Mouse (Mus musculus): ENCODE results near the gene Wnt10b. TPM values are rescaled to one million over a fixed set of nuclear protein-coding genes. Genes with fewer than 3 reads are reported as not detected.
A peak's percentile ranks its signal among the peaks of the same experiment; 100 is the strongest.
"Not testable (repeated sequence)": the region's sequence is repeated elsewhere in the genome, so short reads cannot be mapped to it uniquely, and the experiment has no call there.

Wnt10b gene
- 0.83 and 0.95 TPM in 2 replicates for polyA plus RNA-seq (2012; ENCODE audit: insufficient read depth, insufficient read length, missing spikeins)

DNA sequence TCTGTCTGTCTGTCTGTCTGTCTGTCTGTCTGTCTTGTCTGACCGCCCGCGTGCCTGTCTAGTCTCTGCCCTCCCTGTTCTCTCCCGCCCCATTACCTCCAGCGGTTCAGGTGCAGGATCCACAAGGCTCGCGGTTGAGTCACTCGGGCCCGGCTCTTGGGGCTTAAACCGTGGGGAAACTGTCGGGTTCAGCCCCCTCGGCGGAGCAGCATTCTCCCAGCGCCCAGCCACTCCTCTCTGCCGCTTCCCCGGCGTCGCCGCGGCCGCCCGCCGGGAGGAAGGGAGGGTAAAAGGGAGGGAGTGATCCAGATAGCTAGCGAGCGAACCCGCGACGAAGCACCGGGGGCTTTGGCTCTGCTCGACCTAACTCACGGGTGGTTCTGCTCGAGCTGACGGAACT lies at the start of gene Wnt10b:
Gene Wnt10b, minus strand, starts transcription at position 389 of the 400 bp plus-strand sequence.
- Histone ChIP-seq H3K4me3 (ENCODE audit: insufficient read depth, low read depth, low read length) (peak within 1 kb of the TSS; percentile 18), H3K4me1 (ENCODE audit: control insufficient read depth, insufficient read depth, insufficient read length, low read length) (no peaks in the 10 kb centered on the region), H3K27ac (replicated peaks; ENCODE audit: low read depth, low read length) (no peak within 1 kb of the TSS)

DNA sequence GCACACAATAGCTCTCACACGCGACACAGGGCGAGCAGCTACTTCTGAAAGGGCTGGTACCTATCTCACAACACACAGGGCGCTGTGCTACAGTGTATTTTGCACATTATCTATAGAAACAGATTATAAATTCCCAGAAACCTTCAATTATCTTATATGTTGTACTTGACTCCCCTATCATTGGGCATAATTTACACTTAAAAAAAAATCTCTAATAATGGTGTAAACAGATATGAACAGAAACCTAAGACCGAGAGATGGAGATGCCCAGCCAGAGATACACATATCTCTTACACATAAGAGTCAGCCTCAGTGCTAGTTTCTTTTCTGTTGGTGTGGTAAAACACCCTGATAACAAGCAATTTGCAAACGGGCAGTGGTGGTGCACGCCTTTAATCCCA lies 49.7 kb upstream of the Wnt10b start:
- Histone ChIP-seq H3K4me1 (ENCODE audit: control insufficient read depth, insufficient read depth, insufficient read length, low read length) (no peaks in the 10 kb centered on the region), H3K4me3 (ENCODE audit: insufficient read depth, low read depth, low read length) (no peak overlapping the region), H3K27ac (replicated peaks; ENCODE audit: low read depth, low read length) (no peak overlapping the region)

DNA sequence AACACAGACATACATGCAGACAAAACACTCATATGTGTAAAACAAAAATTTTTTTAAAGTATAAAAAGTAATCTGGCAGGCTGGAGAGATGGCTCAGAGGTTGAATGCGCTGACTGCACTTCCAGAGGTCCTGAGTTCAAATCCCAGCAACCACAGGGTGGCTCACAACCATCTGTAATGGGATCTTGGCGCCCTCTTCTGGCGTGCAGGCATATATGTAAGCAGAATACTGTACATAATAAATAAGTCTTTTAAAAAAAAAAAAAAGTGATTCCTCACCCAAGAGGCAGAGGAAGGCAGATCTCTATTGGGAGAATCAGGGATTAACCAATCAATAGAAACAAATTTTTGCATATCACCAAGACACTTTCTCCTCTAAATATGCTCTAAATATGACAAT lies 45.5 kb upstream of the Wnt10b start:
- Histone ChIP-seq H3K4me3 (ENCODE audit: insufficient read depth, low read depth, low read length) (no peak overlapping the region), H3K4me1 (ENCODE audit: control insufficient read depth, insufficient read depth, insufficient read length, low read length) (no peaks in the 10 kb centered on the region), H3K27ac (replicated peaks; ENCODE audit: low read depth, low read length) (no peak overlapping the region)

DNA sequence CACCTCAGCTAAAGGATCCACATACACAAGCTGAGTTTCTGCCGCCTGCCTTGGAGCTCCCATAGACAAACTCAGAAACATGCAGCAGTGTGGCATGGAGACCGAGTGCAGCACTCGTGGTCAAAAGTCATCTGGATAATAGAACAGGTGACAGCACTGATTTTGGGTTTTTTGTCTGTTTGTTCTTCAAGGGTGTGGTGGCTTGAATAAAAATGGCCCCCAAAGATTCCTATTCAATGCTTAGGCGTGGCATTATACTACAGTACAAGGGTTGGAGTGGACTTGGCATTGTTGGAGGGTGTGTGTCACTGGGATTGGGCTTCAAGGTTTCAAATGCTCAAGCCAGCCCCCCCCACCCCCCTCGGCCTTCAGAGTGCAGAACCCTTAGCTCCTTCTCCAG lies 44.2 kb upstream of the Wnt10b start:
- Histone ChIP-seq H3K4me1 (ENCODE audit: control insufficient read depth, insufficient read depth, insufficient read length, low read length) (no peaks in the 10 kb centered on the region), H3K27ac (replicated peaks; ENCODE audit: low read depth, low read length) (no peak overlapping the region), H3K4me3 (ENCODE audit: insufficient read depth, low read depth, low read length) (no peak overlapping the region)

DNA sequence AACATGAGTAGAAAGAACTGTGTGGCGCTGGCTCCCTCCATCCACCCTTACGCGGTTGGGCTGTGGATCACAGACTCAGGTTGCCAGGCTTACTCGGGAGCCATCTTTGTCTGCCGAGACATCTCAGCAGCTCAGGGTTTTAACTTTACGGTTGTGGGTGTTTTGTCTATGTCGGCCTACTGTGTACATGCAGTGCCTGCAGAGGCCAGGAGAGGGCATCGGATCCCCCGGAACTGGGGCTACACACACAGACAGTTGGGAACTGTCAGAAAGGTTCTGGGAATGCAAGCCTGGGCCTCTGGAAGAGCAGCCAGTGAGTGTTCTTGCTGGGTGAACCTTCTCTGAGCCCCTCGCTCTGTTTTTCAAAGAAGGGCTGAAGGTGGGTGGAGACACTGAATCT lies 43.5 kb upstream of the Wnt10b start:
- Histone ChIP-seq H3K4me1 (ENCODE audit: control insufficient read depth, insufficient read depth, insufficient read length, low read length) (no peaks in the 10 kb centered on the region), H3K4me3 (ENCODE audit: insufficient read depth, low read depth, low read length) (no peak overlapping the region), H3K27ac (replicated peaks; ENCODE audit: low read depth, low read length) (no peak overlapping the region)

DNA sequence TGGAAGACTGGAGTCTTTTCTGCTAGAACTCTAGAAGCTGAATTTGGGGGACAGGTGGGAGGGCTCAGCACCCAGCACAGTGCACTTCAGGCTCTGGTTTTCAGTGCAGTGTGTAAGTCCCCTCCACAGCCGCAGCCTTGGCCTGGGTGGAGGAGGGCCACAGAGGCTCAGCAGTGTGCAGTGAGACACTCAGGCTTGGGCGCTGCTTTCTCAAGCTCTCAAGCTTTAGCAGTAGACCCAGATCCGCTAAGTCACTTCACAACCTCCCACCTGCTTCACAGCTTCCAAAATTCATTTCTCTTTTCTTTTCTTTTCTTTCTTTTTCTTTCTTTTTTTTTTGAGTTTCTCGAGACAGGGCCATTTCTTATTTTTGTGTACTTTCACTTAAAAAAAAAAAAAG lies 43.0 kb upstream of the Wnt10b start:
- H3K4me1 ChIP-seq (ENCODE audit: control insufficient read depth, insufficient read depth, insufficient read length, low read length) = no peaks in the 10 kb centered on the region
- H3K4me3 ChIP-seq (ENCODE audit: insufficient read depth, low read depth, low read length) = no peak overlapping the region
- H3K27ac ChIP-seq (replicated peaks; ENCODE audit: low read depth, low read length) = no peak overlapping the region

DNA sequence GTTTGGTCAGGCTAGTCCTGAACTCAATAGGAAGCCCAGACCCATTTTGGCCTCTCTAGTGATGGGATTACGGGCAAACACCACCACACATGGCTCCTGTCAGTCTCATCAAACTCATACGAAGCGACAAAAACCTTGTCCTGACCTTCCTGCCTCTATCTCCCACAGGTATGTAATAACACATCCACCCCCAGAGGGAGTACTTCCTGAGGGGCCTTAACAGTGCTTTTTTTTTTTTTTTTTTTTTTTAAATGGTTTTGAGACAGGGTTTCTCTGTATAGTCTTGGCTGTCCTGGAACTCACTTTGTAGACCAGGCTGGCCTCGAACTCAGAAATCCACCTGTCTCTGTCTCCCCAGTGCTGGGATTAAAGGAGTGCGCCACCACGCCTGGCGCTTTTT lies 40.2 kb upstream of the Wnt10b start:
- Histone ChIP-seq H3K4me1 (ENCODE audit: control insufficient read depth, insufficient read depth, insufficient read length, low read length) (no peaks in the 10 kb centered on the region), H3K4me3 (ENCODE audit: insufficient read depth, low read depth, low read length) (no peak overlapping the region), H3K27ac (replicated peaks; ENCODE audit: low read depth, low read length) (no peak overlapping the region)

DNA sequence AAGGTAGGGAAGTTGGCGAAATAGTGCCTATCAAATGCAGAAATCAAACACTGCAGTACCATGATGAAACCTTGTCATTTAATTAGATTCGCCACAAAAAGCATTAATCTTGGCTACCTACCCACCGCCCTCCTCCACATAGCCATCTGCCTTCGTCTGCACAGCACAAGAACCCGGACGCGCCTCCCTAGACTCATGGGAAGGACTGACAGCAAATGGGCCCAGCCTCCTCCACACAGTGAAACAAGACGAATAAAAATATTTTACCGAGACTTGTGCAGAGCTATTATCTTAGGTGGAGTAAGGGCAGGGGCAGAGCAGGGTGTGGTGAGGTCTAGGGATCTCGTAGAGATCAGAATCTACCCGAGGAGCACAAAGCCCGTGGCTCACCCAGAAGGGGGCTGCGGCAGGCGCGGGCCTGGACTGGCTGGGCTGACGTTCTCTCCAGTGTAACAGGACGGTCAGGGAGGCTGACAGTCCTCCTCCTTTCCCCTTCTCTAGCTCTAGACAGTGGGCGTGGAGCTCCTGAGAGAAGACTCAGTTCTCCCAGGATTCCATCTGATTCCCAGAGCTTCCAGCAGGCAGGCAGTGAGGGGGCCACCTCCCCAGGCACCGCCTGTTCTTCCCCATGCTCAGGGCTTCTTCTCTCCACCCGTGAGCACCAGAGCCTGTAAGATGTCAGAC lies 34.9 kb upstream of the Wnt10b start:
- Histone ChIP-seq H3K4me3 (ENCODE audit: insufficient read depth, low read depth, low read length) (no peak overlapping the region), H3K27ac (replicated peaks; ENCODE audit: low read depth, low read length) (no peak overlapping the region), H3K4me1 (ENCODE audit: control insufficient read depth, insufficient read depth, insufficient read length, low read length) (0 out of 2 replicates have a peak, but pooled peaks cover under 1% of the 10 kb centered on the region)

DNA sequence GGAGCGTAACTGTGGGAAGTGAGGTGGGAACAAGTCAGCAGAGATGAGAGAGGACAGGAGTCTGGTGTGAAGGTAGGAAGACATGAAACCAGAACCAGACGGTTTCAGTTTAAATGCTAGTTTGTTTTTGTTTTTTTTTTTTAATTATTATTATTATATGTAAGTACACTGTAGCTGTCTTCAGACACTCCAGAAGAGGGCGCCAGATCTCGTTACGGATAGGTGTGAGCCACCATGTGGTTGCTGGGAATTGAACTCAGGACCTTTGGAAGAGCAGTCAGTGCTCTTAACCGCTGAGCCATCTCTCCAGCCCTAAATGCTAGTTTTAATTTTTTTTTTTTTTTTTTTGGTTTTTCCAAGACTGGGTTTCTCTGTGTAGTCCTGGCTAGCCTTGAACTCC lies 32.3 kb upstream of the Wnt10b start:
- H3K4me1 ChIP-seq (ENCODE audit: control insufficient read depth, insufficient read depth, insufficient read length, low read length); H3K27ac ChIP-seq (replicated peaks; ENCODE audit: low read depth, low read length); H3K4me3 ChIP-seq (ENCODE audit: insufficient read depth, low read depth, low read length): not testable (repeated sequence)

DNA sequence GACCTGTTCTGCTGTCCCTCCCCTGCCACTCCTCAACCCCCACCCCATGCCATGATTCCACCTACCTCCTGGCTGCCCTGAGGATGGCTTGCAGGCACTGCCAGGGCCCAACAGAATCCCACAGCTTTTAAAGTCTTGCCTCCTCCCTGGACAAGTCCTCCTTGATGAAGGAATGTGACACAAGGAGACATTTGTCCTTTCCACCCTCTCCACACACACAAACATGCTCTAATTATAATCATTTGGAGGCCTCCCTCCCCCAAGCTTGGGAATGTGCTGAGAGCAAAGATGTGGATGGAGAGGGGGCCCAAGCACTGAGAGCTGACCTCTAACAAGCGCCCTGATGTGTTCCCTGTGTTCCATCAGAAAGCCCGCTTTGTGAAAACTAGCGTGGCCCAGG lies 31.4 kb upstream of the Wnt10b start, which contains the start of gene Ddn:
Gene Ddn, minus strand, starts transcription at position 101 of the 400 bp plus-strand sequence.
- Histone ChIP-seq H3K4me1 (ENCODE audit: control insufficient read depth, insufficient read depth, insufficient read length, low read length) (peaks cover 6% of the 10 kb centered on the region; the same call in 1 of the 2 replicates), H3K4me3 (ENCODE audit: insufficient read depth, low read depth, low read length) (0 out of 2 replicates have a peak within 1 kb of the TSS, but pooled peaks have one; percentile 40)

DNA sequence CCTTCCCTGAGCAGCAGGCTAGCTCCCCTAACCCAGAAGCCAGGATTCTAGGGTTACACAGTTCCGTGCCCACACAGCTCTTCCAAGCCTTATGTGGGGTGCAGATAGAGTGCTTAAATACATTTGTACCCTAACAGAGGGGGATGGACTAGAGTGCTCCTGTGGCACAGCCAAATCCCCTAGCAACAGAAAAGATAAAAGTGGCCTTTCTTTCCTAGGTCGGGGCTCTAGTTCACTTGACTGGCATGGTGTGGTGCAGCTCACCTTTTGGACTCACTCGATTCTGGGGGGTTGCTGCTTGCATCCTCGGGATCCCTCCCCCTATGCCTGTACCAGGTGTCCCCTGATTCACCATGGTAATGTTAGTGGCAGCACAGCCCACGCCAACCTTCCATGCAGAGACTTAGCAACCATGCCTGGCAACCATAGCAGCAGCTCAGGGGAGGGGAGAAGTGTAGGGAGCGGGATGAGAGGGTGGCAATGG lies 30.7 kb upstream of the Wnt10b start:
- H3K4me3 ChIP-seq (ENCODE audit: insufficient read depth, low read depth, low read length) = no peak overlapping the region
- no peak overlapping the region for H3K27ac ChIP-seq (replicated peaks; ENCODE audit: low read depth, low read length)
- peaks cover 6% of the 10 kb centered on the region; the same call in 1 of the 2 replicates for H3K4me1 ChIP-seq (ENCODE audit: control insufficient read depth, insufficient read depth, insufficient read length, low read length)

More for the DNA sequence above, 31.4 kb upstream of the Wnt10b start, which contains the start of gene Ddn:
- no peak within 1 kb of the TSS for H3K27ac ChIP-seq (replicated peaks; ENCODE audit: low read depth, low read length)

DNA sequence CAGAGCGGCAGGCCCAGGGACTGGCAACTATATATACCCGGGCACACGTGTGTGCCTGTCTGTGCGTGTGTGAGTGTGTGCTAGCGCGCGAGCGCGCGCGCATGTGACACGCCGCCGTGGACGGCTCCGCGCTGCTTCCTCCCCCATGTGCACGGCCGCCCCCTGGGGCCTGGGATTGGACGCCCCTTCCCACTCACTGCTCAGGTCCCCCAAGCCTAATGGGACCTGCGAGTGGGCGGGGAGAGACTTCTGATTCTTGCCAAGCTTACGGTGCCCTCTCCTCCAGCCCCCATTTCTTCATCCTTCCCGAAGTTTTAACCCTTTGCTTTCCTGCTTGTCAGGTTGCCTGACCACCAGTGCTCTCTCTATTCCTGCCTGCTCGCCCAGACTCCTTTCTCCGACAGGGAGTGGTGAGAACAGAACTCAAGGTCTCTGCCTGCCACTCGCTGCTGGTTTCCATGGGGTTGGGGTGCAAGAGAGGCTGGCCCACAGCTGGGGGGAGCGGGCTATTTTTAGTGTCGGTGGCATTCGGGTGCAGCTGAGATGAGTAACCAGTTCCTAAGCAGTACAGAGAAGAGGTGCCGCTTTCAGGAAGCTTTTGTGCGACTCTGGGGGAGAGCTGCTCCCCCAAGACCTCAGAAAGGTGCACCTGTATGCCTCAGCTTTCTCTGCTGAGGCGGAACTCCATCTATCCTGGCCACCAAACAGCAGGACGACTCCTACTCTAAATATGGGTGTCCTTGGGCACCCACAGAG lies 30.1 kb upstream of the Wnt10b start:
- H3K27ac ChIP-seq (replicated peaks; ENCODE audit: low read depth, low read length) = no peak overlapping the region

DNA sequence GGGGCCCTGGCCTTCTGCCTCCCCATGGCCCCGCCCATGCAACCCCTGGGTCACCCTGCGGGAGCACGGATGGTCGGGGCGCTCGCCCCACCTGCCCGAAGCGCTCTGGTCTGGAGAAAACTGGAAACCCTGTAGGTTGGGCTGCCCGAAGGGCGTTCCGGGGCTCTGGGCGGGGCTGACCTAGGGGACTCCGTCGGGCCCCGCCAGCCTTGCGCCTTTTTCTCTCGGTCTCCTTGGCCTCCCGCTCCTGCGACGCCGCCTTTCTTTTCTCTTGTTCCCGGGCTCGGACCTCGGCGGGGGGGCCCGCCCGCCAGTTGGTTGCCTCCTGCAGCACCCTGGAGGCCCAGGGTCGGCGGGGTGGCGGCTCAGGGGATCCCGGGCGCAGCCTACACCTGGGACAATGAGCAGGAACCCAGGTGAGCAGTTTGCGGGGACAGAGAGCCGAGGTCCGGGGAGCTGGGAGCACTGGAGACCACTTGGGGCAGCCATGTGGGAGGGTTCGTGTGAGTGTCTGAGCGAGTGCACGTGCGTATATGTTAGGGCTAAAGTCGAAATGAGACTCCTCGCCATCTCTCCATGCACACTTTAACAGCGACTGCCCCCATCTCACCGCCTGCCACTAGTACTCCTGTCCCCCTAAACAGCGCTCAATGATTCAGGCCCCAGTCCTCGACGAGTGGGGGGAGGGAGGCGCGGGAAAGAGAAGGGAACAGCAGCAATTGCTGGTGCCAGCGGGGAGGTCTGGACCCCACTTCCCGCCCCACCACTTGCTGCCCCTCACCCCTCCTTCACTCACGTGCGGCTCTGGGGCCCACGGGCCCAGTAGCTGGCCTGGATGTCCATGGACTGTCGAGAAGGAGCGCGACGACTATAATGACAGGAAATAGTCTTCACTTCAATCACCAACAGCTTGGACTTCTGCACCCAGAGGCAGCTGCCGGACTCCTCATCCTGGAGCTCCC lies 29.1 kb upstream of the Wnt10b start:
- no peak overlapping the region for H3K27ac ChIP-seq (replicated peaks; ENCODE audit: low read depth, low read length)
- H3K4me3 ChIP-seq (ENCODE audit: insufficient read depth, low read depth, low read length) = peak overlapping the region; percentile 35; the same call in 1 of the 2 replicates
- H3K4me1 ChIP-seq (ENCODE audit: control insufficient read depth, insufficient read depth, insufficient read length, low read length) = peaks cover 6% of the 10 kb centered on the region; the same call in 1 of the 2 replicates

More for the DNA sequence above, 30.1 kb upstream of the Wnt10b start:
- H3K4me1 ChIP-seq (ENCODE audit: control insufficient read depth, insufficient read depth, insufficient read length, low read length) = peaks cover 6% of the 10 kb centered on the region; the same call in 1 of the 2 replicates
- peak overlapping the region; percentile 40 for H3K4me3 ChIP-seq (ENCODE audit: insufficient read depth, low read depth, low read length)

DNA sequence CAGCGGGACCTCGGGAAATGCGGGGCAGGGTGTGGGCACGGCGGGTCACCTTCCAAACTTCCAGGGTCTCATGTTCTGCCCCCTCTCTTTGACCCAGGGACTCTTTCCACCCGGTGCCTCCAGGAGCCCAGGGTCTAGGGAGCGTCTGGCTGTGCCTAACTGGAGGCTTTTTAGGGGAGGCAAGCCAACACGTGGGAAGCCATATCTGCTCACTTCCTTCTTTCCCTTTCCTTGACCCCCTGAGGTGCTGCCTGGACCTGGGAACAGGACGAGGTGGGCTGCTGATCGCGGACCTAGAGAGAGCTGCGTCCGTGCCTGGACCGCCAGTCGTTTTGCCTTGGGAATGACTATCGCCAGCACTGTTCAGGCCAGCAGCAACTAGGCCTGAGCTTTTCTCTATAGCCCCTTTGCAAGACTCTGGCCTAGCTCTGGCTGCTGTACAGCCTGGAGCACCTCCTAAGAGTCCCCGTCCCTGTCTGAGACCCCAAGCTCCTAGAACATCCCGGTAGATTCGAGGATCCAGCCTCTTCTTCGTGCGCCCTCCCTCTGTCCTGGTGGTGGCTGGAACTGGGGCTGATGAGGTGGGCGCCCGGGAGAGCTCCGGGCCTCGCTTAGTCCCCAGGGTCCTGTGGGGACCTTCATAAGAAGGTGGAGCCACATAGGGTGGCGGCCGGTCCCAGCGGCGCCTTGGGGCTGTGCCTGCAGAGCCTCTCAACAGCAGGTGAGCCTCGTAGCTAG lies 28.3 kb upstream of the Wnt10b start:
- Histone ChIP-seq H3K4me3 (ENCODE audit: insufficient read depth, low read depth, low read length) (peak overlapping the region; percentile 45; the same call in 1 of the 2 replicates), H3K27ac (replicated peaks; ENCODE audit: low read depth, low read length) (no peak overlapping the region), H3K4me1 (ENCODE audit: control insufficient read depth, insufficient read depth, insufficient read length, low read length) (peaks cover 6% of the 10 kb centered on the region; the same call in 1 of the 2 replicates)

All from brown adipose tissue, adult 24 weeks (tissue).